In the genomic region with DNA sequence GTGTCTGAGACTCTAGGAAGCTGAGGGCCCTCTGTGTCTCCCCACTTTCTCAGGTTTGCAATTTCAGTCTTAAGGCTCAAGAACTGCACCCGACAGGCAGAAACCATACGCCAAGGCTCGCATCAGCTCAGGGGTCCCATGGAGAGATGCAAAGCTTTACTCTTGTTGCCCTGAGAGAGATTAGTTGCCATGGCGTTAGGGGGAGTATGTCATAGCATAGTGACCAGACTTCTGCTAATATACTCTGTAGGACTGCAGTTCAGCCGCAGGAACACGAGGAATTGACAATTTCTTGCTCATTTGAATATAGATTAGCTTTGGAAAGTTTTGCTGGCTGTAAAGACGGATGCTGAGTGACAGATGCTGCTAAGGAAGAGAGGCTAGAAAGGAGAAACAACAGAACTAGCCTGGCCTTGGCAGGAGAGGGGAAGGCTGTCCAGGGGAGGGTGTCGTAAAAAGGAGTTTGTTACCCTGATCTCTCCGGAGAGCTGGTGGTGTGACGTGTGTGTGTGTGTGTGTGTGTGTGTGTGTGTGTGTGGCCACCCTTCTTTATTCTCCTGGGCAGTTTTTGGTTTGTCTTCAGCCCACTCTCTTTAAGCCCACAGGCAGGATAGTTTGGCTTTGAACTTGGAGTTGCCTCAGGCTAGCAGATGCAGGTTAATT, we compare ENCODE assay signal across 13 mouse cellular contexts.
"Had no signal": no experiment of that assay in that cellular context is flagged by ENCODE, and none has a peak within 500 bp of the region (broad histone marks: within the 10 kb centered on the region; RNA-seq: fewer than 3 reads in every experiment).

No protein-coding gene starts in this region.

- ATAC-seq: intestine, postnatal 0 days; liver, embryonic 12.5 days had no signal

- H3K4me3 ChIP-seq: limb, embryonic 15.5 days; liver, embryonic 12.5 days; neural tube, embryonic 13.5 days had no signal

- H3K4me1 ChIP-seq: limb, embryonic 15.5 days; liver, embryonic 12.5 days had no signal

- H3K4me2 ChIP-seq: limb, embryonic 15.5 days; liver, embryonic 12.5 days; lung, embryonic 14.5 days; neural tube, embryonic 13.5 days had no signal

- H3K9me3 ChIP-seq: limb, embryonic 15.5 days; liver, embryonic 12.5 days; neural tube, embryonic 13.5 days had no signal

- DNase-seq: kidney, adult 9 months; kidney, postnatal 36 days; layer of hippocampus, adult 9-11 months; layer of hippocampus, postnatal 36 days; lung, embryonic 14.5 days; right cerebral cortex, adult 18-20 months; right cerebral cortex, postnatal 25 days; thymus, postnatal 36 days had no signal

- H3K36me3 ChIP-seq: limb, embryonic 15.5 days; liver, embryonic 12.5 days; neural tube, embryonic 13.5 days had no signal

- H3K27ac ChIP-seq: kidney, postnatal 0 days; limb, embryonic 15.5 days; liver, embryonic 12.5 days; neural tube, embryonic 13.5 days had no signal

- H3K27me3 ChIP-seq: limb, embryonic 15.5 days; liver, embryonic 12.5 days had no signal

- H3K9ac ChIP-seq: limb, embryonic 15.5 days; liver, embryonic 12.5 days; lung, embryonic 14.5 days; neural tube, embryonic 13.5 days had no signal
